Mouse (Mus musculus) small intestine, adult 2 months (tissue): ENCODE measurements around the gene N4bp2l2.

Experiments used
- CTCF ChIP-seq: fragments of 200-500 bp; IDR thresholded peaks from 2 replicates; pipeline ENCODE4 v1.5.1; 2012; ENCODE audit warnings: low read depth, mild to moderate bottlenecking, control low read depth, inconsistent platforms, low read length, moderate library complexity, mixed read lengths; ENCODE audit not compliant: insufficient replicate concordance, insufficient read length; ENCODE audit errors: extremely low read depth
- POLR2A ChIP-seq: fragments of 200-500 bp; IDR thresholded peaks from 2 replicates; pipeline ENCODE4 v1.6.1; 2012; ENCODE audit warnings: low read depth, mild to moderate bottlenecking, control low read depth, inconsistent platforms, low read length, moderate library complexity

GRCm38 (mm10) chr5:150673880-150674621 lies 8.1 kb upstream of the N4bp2l2 start:
- TF ChIP-seq CTCF (no peak), POLR2A (no peak)
